Mouse (Mus musculus) cerebellum, adult 2 months (tissue): Measurements from ENCODE around the gene Hadhb.

Experiments used
- CTCF ChIP-seq: fragments of 200-500 bp; IDR thresholded peaks from 2 replicates; pipeline ENCODE4 v1.5.1; 2011; ENCODE audit warnings: low read depth, mild to moderate bottlenecking, control low read depth, low read length, moderate library complexity, borderline replicate concordance; ENCODE audit not compliant: insufficient read depth
- POLR2A ChIP-seq: fragments of 200-500 bp; IDR thresholded peaks from 2 replicates; pipeline ENCODE4 v1.6.1; 2011; ENCODE audit warnings: low read length, control low read depth, borderline replicate concordance; ENCODE audit not compliant: insufficient read depth

- TF ChIP-seq POLR2A, result no peak
- TF ChIP-seq CTCF, result no peak
Observed at GRCm38 (mm10) chr5:30165234-30165946, 10.3 kb downstream of the Hadhb start.
